Mouse (Mus musculus): ENCODE data around the gene Tbx15.

The Tbx15 gene

DNA sequence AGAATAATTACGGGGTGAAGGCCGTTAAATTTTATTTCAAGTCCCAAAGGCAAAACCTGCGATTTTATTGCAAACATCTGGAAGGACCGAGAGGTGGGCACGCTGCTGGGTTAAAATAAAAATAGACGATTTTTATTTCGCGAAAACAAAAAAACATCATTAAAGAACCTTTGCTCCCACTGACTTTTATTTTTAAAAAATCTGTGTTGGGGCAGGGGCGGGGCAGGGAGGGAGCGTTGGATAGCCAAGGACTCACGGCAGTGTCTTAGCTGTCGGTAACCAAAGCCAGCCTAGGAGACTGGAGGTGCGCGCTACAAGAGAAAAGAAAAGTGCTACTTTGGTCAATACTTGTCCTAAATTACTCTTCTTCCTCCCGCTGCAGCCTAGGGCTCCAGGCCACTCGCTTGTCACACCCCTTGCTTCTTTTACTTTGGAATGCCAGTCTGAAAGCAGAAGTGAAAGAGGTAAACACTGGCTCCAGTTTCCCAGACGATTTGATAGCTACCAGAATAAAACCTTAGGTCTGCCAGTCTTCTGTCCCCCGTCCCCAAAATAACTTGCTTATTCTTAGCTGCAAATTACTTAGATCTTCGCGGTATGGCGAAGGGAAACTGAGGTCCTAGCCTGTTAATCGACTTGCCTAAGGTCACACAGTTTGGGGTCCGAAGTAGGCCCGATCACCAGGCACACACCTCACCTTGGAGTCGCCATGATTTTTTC lies 8.8 kb downstream of the Tbx15 start:
- DNase-seq (ENCODE audit: low spot score in 2 of 2) = no peak

DNA sequence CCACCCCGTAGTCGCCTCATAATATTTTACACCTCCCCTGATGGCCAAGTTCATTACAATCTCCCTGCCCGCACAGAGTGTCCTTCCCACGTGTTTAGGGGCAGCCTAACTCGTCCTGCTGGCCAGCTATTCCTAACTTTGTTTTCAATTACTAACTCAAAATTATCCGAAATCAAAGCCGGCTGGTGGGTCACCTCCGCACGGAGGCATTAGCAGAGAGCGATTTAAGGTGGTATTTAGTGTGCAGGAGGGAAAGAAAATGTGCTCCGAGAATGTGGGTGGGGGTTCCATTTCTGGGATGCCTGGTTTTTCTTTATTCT lies 9.3 kb downstream of the Tbx15 start:
- no peak for DNase-seq (ENCODE audit: low spot score in 2 of 2)

DNA sequence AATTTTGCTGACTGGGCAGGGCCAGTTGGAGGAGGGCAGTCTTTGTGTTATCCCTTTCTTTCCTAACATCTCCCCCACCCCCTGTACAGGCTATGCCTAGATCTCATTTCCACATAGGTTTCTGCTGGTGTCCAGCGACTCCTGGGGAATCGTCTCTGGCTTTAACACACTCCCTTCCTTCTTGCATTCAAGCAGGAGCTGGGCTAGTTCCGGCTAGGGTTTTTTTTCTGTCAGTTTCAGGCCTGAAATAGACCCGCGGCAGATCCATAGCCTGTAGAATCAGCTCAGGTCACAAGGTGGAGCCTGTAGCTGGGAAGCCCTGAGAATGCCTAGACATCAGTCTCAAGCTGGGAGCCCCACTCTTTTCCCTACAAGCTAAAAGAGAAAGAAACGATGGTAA lies 9.7 kb downstream of the Tbx15 start:
- DNase-seq (ENCODE audit: low spot score in 2 of 2) = no peak

DNA sequence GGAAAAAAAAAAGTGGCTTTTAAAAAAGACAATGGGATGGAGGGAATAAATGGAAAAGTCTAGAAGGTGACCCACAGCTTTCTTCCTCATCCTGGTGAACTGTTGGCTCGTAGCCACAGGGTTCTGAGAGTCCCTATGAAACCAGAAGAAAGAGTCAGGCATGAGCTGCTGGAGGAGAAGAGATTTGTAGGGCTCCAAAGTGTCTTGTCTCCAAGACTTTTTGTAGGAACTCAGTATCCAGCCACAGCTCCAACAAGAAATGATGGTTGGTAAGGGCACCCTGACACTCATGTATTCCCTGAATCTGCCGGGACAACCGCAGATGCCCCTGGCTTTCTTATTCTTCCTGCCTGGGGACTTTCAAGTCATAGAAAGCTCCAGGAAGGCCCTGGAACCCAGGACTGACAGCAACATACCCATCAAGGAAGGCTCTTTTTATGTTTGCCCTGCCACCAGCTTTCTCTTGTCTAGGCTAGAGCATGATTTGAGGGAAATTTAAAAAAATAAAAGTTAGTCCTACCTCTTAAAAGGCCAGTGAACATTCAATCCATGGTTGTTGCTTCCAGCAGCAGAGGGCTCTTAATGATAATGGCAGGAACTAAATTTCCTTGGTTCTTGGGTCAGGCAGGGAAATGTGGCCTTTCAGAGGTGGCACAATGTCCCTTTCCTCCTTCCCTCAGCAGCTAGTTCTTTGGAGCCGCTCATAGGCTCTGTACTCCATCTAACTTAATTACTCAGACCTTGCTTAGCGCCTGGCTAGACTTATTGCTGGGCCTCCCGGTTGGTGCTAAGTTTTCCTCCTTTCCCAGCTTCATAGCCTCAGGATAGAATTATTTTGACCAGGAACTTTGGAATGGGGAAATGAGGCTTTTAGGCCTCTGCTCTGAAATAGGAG lies 11.3 kb downstream of the Tbx15 start:
- no peak for DNase-seq (ENCODE audit: low spot score in 2 of 2)

DNA sequence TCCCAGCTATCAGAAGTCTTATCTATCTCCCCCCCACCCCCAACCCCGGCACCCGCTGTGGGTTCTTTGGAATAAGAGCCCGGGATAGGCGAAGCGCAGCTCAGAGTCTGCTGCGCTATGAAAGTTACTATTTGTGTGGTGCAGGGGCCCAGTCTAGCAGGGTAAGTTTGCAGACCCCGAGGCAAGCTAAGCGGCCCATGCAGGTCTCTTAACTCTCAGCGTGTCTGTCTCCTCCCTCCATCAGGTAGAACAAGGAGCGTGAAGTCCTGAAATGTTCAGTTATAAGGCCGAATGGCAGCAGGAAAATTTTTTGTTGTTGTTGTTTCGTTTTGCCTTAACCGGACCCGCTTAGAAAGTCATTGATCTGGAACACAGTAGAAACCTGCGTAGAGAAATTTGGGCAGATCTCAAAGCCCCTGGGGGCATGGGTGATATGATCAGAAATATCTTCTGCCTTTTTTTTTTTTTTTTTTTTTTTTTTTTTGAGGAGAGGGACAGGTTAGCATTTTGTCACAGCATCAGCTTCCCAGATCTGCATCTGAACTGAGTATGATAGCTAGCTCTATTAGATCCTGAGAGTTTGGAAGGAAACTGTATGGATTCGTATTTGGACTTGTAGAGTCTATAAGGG lies 12.4 kb downstream of the Tbx15 start:
- no peak for DNase-seq (ENCODE audit: low spot score in 2 of 2)

DNA sequence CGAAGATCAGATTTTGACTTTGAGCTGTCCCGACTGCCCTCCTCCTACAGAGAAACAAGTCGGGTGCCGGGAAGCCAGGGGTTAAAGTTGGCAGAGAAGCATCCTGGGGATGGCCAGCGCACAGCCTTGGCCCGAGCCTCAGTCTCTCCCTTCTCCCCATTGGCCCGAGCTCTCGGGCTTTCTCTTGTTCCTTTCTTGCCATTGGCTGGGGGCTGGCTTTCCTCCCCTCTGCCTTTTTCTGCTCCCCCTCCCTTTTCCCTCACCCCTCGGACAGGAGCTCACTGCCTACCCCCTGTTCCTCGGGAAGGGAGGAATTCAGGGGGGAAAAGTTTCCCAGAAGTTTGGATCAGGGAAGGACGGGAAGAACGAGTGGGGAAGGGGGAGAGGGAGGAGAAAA lies 12.9 kb downstream of the Tbx15 start:
- no peak for DNase-seq (ENCODE audit: low spot score in 2 of 2)

DNA sequence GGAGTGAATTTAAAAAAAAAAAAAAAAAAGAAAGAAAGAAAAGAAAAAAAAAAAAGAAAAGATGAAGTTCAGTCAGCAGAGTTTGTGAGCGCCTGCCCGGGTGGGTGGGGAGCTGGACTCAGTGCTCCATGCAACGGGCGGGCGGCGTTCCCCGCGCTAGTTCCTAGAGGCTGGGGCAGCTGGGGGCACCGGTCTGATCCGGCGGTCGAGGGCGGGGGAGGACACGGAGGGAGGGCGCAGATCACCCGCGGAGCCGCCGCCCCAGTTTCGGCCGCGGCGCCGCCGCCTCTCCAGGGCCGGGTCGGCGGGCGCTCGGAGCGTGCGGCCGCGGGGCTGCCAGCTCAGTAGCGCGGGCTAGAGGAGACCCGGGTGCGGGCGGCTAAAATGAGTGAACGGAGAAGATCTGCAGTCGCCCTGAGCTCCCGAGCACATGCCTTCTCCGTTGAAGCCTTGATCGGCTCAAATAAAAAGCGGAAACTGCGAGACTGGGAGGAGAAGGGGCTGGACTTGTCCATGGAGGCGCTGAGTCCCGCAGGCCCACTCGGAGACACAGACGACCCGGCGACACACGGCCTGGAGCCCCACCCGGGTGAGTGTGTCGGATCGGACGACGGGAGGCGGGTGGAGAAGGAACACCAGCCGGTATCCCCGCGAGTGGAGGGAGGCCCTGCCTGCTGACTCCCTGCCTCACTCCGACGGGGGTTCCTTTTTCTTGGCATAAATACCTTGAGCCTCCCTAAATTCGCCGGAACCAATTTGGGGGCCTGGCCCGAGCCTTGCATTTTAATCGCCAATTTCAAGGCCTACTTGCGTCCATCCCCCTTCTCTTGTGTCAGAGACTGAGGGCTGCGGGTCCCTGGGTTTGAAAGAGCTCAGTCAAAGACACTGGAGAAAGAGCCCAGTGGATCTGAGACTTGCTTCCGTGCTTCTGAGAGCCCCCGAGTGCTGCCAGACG lies 13.6 kb downstream of the Tbx15 start:
- DNase-seq (ENCODE audit: low spot score in 2 of 2) = no peak

DNA sequence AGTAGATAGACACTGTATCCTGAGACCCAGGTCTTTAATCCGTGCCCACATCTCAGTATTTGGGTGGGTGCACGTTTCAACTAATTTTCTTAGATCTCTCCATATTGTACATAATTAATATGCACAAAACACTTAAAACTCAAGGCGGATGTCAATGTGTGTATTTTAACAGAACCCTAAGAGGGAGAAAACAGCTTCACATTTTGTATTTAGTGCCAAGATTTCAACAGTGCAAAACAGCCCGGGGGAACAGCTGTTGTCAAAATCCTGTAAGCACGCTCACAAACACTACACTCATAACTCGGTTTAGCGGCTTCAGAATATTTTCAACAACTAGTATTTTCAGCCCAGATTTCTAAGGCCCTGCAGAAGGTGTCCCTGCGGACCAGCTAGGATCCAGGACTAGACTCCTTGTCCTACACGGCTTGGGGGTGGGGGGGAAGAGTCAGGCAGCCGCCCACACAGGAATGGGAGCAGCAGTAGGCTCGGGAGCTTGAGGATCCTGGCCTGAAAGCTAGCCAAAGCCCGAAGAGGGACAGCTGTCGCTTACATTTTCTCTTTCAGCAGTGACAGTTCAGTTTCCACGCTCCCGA lies 14.5 kb downstream of the Tbx15 start:
- DNase-seq (ENCODE audit: low spot score in 2 of 2) = no peak

DNA sequence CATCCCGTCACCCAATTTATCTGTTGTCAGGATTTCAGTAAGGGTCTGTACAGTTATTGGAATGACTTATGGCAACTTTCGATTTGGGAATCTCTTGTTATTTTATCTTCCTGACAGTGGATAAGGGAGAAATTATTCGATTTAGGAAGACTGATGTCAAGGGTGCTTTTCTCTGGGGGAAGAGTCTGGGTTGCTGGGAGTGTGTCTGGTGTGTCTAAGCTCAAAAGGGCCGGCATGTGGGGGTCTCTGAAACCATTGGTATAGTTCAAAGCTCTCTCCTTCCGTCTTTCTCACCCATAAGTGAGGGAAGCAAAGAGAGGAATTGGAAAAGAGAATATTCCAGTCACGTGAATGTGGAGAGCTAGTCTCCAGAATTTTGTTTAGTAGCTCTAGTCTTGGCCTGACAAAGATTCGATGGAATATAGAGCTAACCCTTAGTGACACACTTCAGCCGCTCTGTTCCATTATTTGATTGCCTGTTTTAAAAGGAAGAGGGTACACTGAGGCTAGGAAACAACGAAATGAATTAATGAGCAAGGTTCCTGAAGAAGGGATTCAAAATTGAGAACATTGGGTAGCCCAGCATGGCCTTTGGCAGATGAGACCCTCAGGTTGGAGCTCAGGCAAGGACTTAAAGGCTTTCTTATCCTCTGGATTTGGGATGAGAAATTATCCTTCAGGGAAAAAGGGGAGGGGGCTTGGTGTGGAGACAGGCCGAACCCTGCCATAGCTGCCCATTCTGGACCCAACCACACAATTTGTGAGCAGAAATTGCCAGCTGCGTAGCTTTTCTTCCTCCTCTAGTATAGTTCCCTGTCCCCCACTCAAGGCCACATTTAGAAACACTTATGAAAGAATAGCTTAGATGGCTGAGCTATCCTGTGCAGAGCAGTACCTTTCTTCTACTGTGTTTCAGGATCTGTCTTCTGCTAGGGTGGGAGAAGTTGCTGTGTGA lies 15.5 kb downstream of the Tbx15 start:
- DNase-seq (ENCODE audit: low spot score in 2 of 2) = no peak

DNA sequence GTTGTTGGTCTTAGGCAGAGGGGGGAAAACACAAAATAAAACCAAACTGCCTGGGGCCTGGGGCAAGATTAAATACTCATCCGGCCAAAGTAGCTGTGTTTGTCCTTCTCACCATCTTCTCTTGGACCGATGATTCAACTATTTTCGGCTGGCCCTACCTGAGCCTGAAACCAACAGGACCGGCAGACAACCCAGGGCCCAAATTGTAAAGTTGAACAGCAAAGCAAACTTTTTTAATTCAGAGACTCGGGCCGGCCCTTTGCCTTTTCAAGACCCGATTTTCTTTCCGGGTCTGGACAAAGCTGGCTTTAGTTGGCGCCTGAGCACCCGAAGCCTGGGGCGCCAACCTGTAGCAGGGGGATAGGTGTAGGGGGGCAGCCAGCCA lies 16.2 kb downstream of the Tbx15 start:
- no peak for DNase-seq (ENCODE audit: low spot score in 2 of 2)

DNA sequence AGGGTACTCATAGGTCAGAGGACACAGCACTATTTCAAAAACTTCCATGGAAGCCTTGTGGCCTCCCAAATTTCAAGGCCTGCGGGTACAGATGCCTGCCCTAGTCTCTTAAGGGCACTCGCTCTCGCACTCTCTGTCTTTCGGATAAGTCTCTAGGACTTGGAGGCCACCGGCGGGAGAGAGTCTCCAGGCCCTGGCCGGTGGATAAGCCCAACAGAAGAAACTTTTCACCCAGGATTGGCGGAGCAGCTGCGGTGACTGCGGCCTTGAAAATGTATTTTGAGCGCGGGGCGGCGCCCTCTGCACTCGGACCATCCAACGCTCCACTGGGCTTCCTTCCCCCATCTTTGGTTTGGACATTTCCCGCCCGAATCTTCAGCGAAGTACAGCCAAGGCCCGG lies 16.6 kb downstream of the Tbx15 start:
- no peak for DNase-seq (ENCODE audit: low spot score in 2 of 2)

DNA sequence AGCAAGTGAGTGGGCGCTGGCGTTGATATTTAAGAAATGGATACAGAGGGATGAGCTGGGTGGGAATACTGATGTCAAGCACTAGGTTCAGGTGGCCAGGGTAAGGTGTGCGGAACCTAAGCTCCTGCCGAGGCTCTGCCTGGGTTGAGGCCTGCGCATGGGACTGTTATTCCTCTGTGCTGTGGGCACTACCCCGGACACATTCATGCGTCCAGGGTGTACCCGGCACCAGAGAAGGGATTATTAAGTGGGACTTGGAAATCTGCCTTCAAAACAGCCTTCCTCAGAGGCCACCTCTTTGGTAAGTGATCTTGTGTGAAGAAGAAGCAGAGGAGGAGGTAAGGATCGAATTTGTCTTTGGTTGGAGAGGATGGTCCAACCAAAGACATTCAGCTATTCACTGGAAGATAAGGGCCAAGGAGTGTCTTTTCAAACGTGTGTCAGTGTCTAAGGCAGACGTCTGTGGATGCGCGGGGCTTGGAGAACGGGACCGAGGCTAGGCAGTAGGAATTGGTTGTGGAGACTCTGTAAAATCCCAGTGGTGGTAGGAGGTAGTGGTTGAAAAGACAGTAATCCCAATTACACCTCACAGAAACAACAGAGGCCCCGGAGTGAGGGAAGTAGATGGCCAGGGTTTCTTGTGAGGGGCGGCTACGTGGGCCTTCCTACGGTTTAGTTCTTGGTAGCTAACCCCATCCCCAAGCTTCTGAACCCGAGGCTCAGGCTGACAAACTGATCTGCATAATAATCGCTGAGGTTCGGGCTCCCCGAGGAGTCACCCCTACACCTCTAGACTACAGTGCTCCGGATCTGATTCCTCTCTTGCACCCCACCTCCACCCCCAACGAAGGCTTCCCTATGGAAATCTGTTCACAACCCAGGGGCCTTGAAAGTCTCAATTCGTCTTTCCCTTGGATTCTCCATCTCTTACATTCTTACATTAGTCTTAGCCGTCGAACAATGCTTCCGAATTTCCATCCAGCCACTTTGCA lies 17.7 kb downstream of the Tbx15 start:
- no peak for DNase-seq (ENCODE audit: low spot score in 2 of 2)

DNA sequence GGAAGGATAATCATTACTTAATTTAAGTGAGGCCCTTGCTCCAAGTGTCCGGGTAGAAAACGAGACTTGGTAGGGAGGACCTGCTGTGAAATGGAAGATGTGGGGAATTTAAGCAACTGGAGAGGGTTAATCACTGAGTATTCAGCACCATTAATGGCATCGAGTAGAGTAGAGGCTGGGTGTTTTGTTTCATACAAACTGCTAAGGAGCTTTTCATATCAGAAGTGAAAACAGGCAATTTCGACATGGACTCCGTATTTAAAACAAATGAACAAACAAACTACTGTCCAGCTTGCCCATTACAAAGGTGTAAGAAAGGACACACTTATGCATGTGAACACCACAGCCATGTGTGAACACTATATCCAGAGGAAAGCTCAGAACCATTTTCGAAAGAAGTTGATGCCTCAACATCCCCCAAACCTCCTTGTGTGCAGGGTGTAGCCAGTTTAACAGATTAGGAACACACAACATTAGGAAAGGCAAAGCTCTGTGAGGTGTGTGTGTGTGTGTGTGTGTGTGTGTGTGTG lies 19.6 kb downstream of the Tbx15 start:
- DNase-seq (ENCODE audit: low spot score in 2 of 2) = no peak

DNA sequence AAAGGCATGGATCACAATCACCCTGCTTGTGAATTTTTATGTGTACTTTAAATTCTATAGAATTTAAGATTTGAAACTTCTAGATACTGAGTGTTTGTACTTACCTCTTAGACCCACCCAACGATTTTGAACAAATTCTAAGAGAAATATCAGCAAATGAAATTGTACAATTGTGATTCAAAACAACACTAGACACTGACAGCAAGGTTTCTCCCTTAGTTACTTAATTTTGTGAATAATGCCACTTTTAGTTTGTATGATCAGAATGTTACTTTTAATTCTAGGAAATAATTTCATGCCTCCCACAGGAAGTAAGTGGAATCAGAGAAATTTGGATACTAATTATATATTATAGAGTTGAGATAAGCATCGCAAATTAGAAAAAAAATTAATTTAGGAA lies 20.2 kb downstream of the Tbx15 start:
- DNase-seq (ENCODE audit: low spot score in 2 of 2) = no peak

DNA sequence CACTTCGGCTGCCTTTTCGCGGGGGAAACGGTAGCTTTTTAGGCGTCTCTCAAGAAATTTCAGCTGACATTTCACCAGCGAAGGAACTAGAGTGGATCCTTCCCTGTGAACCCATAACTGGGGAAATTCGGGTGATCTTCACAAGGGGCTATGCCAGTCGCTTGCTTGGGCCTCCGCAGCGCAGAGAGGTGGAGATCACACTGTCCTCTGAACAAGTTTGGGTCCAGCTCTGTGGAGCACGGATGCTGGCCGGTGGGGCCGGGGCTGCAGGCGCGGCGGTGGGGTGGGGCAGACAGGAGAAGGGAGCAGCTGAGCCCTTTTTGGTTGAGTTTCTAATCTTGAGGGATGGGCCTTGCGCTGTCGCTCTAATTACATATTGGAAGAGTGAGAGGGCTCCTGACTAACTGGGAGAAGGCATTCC lies 21.2 kb downstream of the Tbx15 start:
- DNase-seq (ENCODE audit: low spot score in 2 of 2) = no peak

DNA sequence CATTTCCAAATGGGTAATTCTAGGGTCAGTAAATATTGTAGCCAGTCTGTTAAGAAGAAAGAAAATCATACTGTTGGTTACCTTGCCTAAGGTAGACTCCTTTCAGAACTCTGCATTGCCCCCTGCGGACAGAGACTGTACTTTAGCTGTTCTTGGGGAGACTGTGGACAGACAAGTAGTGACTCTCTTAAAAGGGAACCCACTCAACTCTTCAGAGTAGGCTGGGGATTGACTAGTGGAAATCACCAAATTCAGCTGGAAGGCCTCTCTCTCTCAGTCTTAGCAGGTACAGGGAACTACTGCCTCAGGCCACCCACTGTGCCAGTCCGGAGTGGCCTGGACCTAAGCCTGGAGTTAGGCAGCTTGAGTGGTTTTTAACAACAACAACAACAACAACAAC lies 21.8 kb downstream of the Tbx15 start:
- no peak for DNase-seq (ENCODE audit: low spot score in 2 of 2)

DNA sequence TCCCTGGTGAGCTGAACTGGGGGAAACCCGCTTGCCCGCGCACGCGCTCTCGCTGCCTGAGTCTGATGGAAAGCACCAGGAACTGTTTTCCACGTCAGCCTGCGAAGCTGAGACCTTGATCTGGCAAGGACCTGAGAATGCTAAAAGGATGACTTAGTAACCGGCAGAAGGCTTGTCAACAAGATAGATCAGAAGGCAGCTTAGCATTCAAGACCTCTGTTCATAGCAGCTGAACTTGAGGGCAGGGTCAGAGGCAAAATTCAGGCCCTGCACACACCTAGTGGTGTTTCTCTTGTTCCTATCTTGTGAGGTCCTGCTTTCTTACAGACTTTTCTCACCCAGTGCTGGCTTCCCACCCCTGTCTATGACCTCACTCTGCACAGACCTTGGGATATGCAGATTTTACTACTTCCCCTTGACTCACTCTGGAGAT lies 23.3 kb downstream of the Tbx15 start:
- DNase-seq (ENCODE audit: low spot score in 2 of 2) = no peak

DNA sequence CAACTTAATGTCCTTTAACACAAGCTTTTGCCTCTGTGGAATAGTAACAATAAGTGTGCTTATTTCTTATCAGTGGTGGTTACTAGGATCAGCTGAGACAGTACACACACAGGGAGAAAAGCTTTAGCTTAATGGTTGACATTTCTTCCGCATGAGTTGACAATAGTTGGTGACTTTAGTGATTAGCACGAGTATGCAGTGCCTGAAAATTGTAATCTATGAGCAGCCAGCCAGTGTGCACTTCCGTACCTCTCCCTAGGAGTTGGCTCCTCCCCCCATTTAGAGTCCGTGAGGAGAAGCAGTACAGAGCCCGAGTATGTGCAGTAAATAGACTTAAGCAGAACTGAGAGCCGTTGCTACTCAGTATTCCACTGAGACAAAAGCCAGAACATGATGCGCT lies 24.5 kb downstream of the Tbx15 start:
- no peak for DNase-seq (ENCODE audit: low spot score in 2 of 2)

All from right cerebral cortex, adult 2 months (tissue).